Mouse (Mus musculus) megakaryocyte, embryonic 14.5 days (primary cell): ENCODE data around the gene Olfr213. TPM values are rescaled to one million over a fixed set of nuclear protein-coding genes. Genes with fewer than 3 reads are reported as not detected.
"Not testable (repeated sequence)": the region's sequence is repeated elsewhere in the genome, so short reads cannot be mapped to it uniquely, and the experiment has no call there.

Experiments used
- H3K27me3 ChIP-seq: replicated peaks from 2 replicates; pipeline ENCODE3; 2012; ENCODE audit warnings: inconsistent platforms
- H3K36me3 ChIP-seq: replicated peaks from 2 replicates; pipeline ENCODE3; 2012; ENCODE audit warnings: low read length, inconsistent platforms, mixed read lengths
- H3K4me1 ChIP-seq: 2 replicates; pipeline ENCODE4 v1.6.1; 2012; ENCODE audit warnings: inconsistent platforms
- H3K4me3 ChIP-seq: replicated peaks from 2 replicates; pipeline ENCODE3; 2012; ENCODE audit warnings: moderate library complexity, mild to moderate bottlenecking, inconsistent platforms
- H3K9me3 ChIP-seq: 2 replicates; pipeline ENCODE4 v1.6.1; 2012; ENCODE audit warnings: inconsistent platforms
- FLI1 ChIP-seq: IDR thresholded peaks from 2 replicates; pipeline ENCODE4 v1.6.1; 2012; ENCODE audit warnings: low read length, inconsistent platforms, mixed read lengths
- GATA1 ChIP-seq: IDR thresholded peaks from 3 replicates; pipeline ENCODE4 v1.6.1; 2012; ENCODE audit warnings: mixed read lengths, low read length, inconsistent platforms, borderline replicate concordance
- polyA plus RNA-seq: library from polyadenylated mRNA; stranded (reverse); fragments of >175 nt; gene quantifications from 2 replicates; pipeline ENCODE4 v1.2.3, GENCODE M21; 2012; ENCODE audit warnings: low replicate concordance; ENCODE audit not compliant: insufficient read depth

Olfr213 gene
- not detected in 2 replicates for polyA plus RNA-seq

DNA sequence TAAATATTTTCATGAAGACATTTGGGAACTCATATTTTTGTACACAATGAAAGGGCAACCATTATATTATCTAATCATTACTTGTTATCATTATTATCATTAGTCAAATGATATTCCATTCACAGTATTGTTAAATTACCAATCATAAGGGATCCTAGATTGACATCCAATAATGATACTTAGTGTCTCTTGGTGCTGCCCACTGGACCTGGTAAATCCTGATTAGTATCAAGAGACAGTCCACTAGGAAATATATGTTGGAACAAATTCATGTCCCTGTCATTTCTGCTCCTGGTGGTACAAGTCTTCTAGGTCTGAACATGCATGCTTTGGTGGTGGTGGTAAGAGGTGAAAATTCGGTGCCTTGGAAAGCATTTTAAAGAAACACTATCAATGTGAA, at the start of gene Olfr213:
Gene Olfr213, plus strand, starts transcription at position 301 of the 400 bp plus-strand sequence.
- no peaks in the 10 kb centered on the region for H3K27me3 ChIP-seq
- 0 out of 2 replicates have a peak, but pooled peaks cover 4% of the 10 kb centered on the region for H3K9me3 ChIP-seq
- TF ChIP-seq GATA1 (no peak), FLI1 (no peak)
- peaks cover 12% of the 10 kb centered on the region for H3K4me1 ChIP-seq
- no peaks in the 10 kb centered on the region for H3K36me3 ChIP-seq
- no peak within 1 kb of the TSS for H3K4me3 ChIP-seq

GRCm38 (mm10) chr6:116488791-116489190, 49.5 kb upstream of the Olfr213 start, which contains the start of gene Olfr211:
Gene Olfr211 (plus strand): TSS chr6:116489091.
- H3K4me3 ChIP-seq = no peak within 1 kb of the TSS
- H3K4me1 ChIP-seq = peaks cover 8% of the 10 kb centered on the region
- H3K27me3 ChIP-seq = peaks cover 17% of the 10 kb centered on the region
- H3K36me3 ChIP-seq = no peaks in the 10 kb centered on the region
- no peak for TF ChIP-seq FLI1
- no peak for TF ChIP-seq GATA1
- H3K9me3 ChIP-seq = peaks cover 5% of the 10 kb centered on the region; the same call in 1 of the 2 replicates

- H3K27me3 ChIP-seq = peaks cover 19% of the 10 kb centered on the region
- TF ChIP-seq GATA1 (no peak), FLI1 (no peak)
- peaks cover 5% of the 10 kb centered on the region; the same call in 1 of the 2 replicates for H3K4me1 ChIP-seq
- no peaks in the 10 kb centered on the region for H3K36me3 ChIP-seq
- H3K4me3 ChIP-seq = peak overlapping the region; percentile 2
- peaks cover 4% of the 10 kb centered on the region; the same call in 1 of the 2 replicates for H3K9me3 ChIP-seq
These were observed 44.5 kb upstream of the Olfr213 start for GRCm38 (mm10) chr6:116493742-116494141.

GRCm38 (mm10) chr6:116495960-116496359, 42.3 kb upstream of the Olfr213 start:
- Histone ChIP-seq H3K9me3 (peaks cover 8% of the 10 kb centered on the region), H3K4me3 (no peak overlapping the region), H3K36me3 (no peaks in the 10 kb centered on the region), H3K27me3 (peaks cover 10% of the 10 kb centered on the region), H3K4me1 (peaks cover 5% of the 10 kb centered on the region; the same call in 1 of the 2 replicates)
- TF ChIP-seq GATA1 = no peak
- no peak for TF ChIP-seq FLI1

GRCm38 (mm10) chr6:116506302-116507003, 31.8 kb upstream of the Olfr213 start, which contains the start of gene Olfr212:
Gene Olfr212 (plus strand): TSS chr6:116506516.
- not testable (repeated sequence) for H3K27me3 ChIP-seq, H3K4me1 ChIP-seq, H3K4me3 ChIP-seq, H3K36me3 ChIP-seq
- H3K9me3 ChIP-seq = peaks cover 41% of the 10 kb centered on the region

DNA sequence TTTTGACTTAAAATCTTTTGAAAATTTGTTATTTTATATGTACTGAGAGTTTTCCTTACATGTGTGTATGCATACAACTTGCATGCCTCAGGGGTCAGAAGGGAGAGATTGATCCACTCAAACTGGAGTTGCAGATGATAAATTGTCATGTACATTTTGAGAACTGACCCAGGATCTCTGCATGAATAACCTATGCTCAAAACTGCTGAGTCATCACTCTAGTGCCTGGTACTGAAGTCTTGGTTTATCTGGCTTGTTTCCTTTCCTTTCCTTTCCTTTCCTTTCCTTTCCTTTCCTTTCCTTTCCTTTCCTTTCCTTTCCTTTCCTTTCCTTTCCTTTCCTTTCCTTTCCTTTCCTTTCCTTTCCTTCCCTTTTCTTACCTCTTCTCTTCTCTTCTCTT, 23.4 kb upstream of the Olfr213 start:
- peaks cover 6% of the 10 kb centered on the region for H3K9me3 ChIP-seq
- no peaks in the 10 kb centered on the region for H3K4me1 ChIP-seq
- no peaks in the 10 kb centered on the region for H3K36me3 ChIP-seq
- no peak for TF ChIP-seq FLI1
- no peak for TF ChIP-seq GATA1
- peaks cover 2% of the 10 kb centered on the region for H3K27me3 ChIP-seq
- H3K4me3 ChIP-seq = no peak overlapping the region

- H3K4me1 ChIP-seq = peaks cover 34% of the 10 kb centered on the region
- no peak overlapping the region for H3K4me3 ChIP-seq
- H3K36me3 ChIP-seq = no peaks in the 10 kb centered on the region
- no peak for TF ChIP-seq FLI1
- no peak for TF ChIP-seq GATA1
- H3K9me3 ChIP-seq = no peaks in the 10 kb centered on the region
- H3K27me3 ChIP-seq = no peaks in the 10 kb centered on the region
These were observed 4.2 kb downstream of the Olfr213 start for GRCm38 (mm10) chr6:116542500-116542899.

DNA sequence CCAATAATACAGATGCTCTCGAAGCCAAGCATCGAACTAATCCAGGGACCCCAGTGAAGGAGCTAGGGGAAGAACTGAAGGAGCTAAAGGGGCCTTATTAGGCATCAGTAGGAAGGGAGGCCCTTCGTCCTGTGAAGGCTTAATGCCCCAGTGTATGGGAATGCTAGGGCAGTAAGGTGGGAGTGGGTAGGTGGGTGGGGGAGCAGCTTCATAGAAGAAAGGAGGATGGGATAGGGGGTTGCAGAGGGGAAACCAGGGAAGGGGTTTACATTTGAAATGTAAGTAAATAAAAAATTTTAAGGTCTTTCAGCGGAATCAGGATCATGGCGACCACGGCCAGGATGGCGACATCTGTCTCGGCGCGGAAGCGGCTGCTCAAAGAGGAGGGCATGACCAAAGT, 12.6 kb downstream of the Olfr213 start, which contains the start of gene Gm5580:
Gene Gm5580, plus strand, starts transcription at position 301 of the 400 bp plus-strand sequence.
- H3K9me3 ChIP-seq, H3K4me3 ChIP-seq, H3K36me3 ChIP-seq, H3K27me3 ChIP-seq: not testable (repeated sequence)
- peaks cover 18% of the 10 kb centered on the region for H3K4me1 ChIP-seq

DNA sequence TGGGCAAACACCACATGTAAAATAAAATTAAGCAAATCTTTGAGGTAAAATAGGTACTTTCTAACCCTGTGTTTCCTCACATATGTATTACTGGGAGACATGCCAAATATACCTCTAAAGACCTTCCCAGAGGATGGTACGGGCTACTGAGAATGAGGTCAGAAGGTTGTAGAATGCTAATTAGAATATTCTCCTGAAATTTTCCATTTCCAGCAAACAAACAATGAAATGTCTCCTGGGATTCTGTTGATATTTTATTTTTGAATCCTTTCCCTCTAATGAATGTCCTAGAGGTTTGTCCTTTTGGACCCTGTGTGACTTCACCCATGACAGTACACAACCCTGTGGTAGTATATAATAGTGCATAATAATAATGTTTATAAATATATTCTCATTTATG, 15.7 kb downstream of the Olfr213 start, which contains the start of gene Olfr214:
Gene Olfr214, plus strand, starts transcription at position 301 of the 400 bp plus-strand sequence.
- no peak for TF ChIP-seq GATA1
- H3K36me3 ChIP-seq = no peaks in the 10 kb centered on the region
- peaks cover 9% of the 10 kb centered on the region for H3K9me3 ChIP-seq
- H3K4me1 ChIP-seq = 0 out of 2 replicates have a peak, but pooled peaks cover 4% of the 10 kb centered on the region
- H3K4me3 ChIP-seq = no peak within 1 kb of the TSS
- H3K27me3 ChIP-seq = peaks cover 7% of the 10 kb centered on the region

GRCm38 (mm10) chr6:116554952-116555351, 16.7 kb downstream of the Olfr213 start:
- TF ChIP-seq GATA1 (no peak), FLI1 (no peak)
- Histone ChIP-seq H3K36me3 (no peaks in the 10 kb centered on the region), H3K4me1 (0 out of 2 replicates have a peak, but pooled peaks cover 4% of the 10 kb centered on the region), H3K27me3 (peaks cover 7% of the 10 kb centered on the region), H3K4me3 (no peak overlapping the region), H3K9me3 (peaks cover 9% of the 10 kb centered on the region)
